Mouse (Mus musculus) spleen, adult 2 months (tissue): Measurements from ENCODE around the gene Fra10ac1. TPM values are rescaled to one million over a fixed set of nuclear protein-coding genes. Genes with fewer than 3 reads are reported as not detected.

Experiments
- DNase-seq, 2 experiments: peaks; one replicate each; pipeline versions ENCODE4 v3.0.0 to v3.0.0-alpha.2; 2012 to 2021; ENCODE audit warnings: low spot score in 2 of 2, low read depth in 1 of 2
- H3K27ac ChIP-seq: fragments of 200-500 bp; 2 replicates; pipeline ENCODE4 v1.5.1; 2012; ENCODE audit warnings: low read length, inconsistent platforms; ENCODE audit not compliant: insufficient read depth
- H3K27me3 ChIP-seq: fragments of 200-500 bp; 2 replicates; pipeline ENCODE4 v1.6.1; 2012; ENCODE audit warnings: mild to moderate bottlenecking, moderate library complexity, low read length, inconsistent platforms; ENCODE audit not compliant: control insufficient read depth, insufficient read depth
- H3K36me3 ChIP-seq: fragments of 200-500 bp; 2 replicates; pipeline ENCODE4 v1.6.1; 2012; ENCODE audit warnings: mild to moderate bottlenecking, low read length, inconsistent platforms; ENCODE audit not compliant: control insufficient read depth, insufficient read depth
- H3K4me1 ChIP-seq: fragments of 200-500 bp; 2 replicates; pipeline ENCODE4 v1.6.1; 2011; ENCODE audit warnings: inconsistent platforms; ENCODE audit not compliant: control insufficient read depth, insufficient read depth, insufficient read length
- H3K4me3 ChIP-seq: fragments of 200-500 bp; 2 replicates; pipeline ENCODE4 v1.5.1; 2011; ENCODE audit warnings: mild to moderate bottlenecking, inconsistent platforms; ENCODE audit not compliant: insufficient read depth, insufficient read length; ENCODE audit errors: extremely low read depth
- CTCF ChIP-seq: fragments of 200-500 bp; IDR thresholded peaks from 2 replicates; pipeline ENCODE4 v1.5.1; 2011; ENCODE audit warnings: mild to moderate bottlenecking, inconsistent platforms; ENCODE audit not compliant: insufficient read depth, insufficient read length, insufficient replicate concordance; ENCODE audit errors: extremely low read depth
- POLR2A ChIP-seq: fragments of 200-500 bp; IDR thresholded peaks from 2 replicates; pipeline ENCODE4 v1.6.1; 2011; ENCODE audit warnings: low read depth, low read length, inconsistent platforms
- WGBS: fragments of 180-500 bp; shearing (Covaris S2); methylation state at CpG from one replicate; pipeline ENCODE4 v1.1.7; 2018; 5-methylcytosine and 5-hydroxymethylcytosine counted together
- polyA plus RNA-seq: library from polyadenylated mRNA; depleted of rRNA; stranded (reverse); fragments of >200 nt; gene quantifications from 2 replicates; pipeline ENCODE4 v1.2.3, GENCODE M21; 2012; rRNA removed

Gene Fra10ac1
- polyA plus RNA-seq, 1 experiment, result 2.7 TPM

DNA sequence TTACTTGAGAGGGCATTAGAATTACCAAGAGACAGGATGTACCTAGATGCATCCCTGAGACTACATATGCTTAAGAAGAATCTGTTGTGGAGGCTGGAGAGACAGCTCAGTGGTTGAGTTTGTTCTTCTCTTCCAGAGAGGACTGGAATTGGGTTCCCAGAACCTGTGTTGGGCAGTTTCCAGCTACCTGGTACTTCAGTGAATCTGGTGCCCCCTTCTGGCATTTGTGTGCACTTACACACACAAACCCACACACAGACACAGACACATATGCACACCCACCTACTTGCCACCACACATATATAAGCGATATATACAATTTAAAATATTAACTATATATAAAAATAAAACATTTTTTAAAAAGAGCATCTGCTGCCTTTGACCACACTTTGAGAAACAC is 67.7 kb downstream of the Fra10ac1 start:
- Histone ChIP-seq H3K27ac (no peak overlapping the region), H3K27me3 (no peaks in the 10 kb centered on the region), H3K4me1 (no peaks in the 10 kb centered on the region), H3K36me3 (no peaks in the 10 kb centered on the region), H3K4me3 (no peak overlapping the region)
- no peak for TF ChIP-seq POLR2A
- no peak for TF ChIP-seq CTCF
- WGBS, result 88% methylated on average over 1 of the region's 1 CpGs
- no peak for DNase-seq

GRCm38 (mm10) chr19:38143540-38144271 is 80.2 kb downstream of the Fra10ac1 start:
- 15% methylated on average over 4 of the region's 4 CpGs for WGBS
- Histone ChIP-seq H3K4me3 (no peak overlapping the region), H3K4me1 (peaks cover 6% of the 10 kb centered on the region; the same call in 1 of the 2 replicates), H3K36me3 (no peaks in the 10 kb centered on the region), H3K27me3 (no peaks in the 10 kb centered on the region), H3K27ac (peak overlapping the region; percentile 64; the same call in 1 of the 2 replicates)
- TF ChIP-seq POLR2A, result no peak
- no peak for TF ChIP-seq CTCF
- peak in 1 of 2 experiments; percentile 22 for DNase-seq

Other genes with a start within 250 kb of the Fra10ac1 start
- 10.6 and 11.7 TPM in 2 replicates for gene Myof, start 180.6 kb downstream of the Fra10ac1 start, polyA plus RNA-seq
- 0.94 and 1.2 TPM in 2 replicates for gene Cep55, start 169.1 kb downstream of the Fra10ac1 start, polyA plus RNA-seq
- gene Ffar4, start 127.1 kb downstream of the Fra10ac1 start, polyA plus RNA-seq, result 2.9 and 3.6 TPM in 2 replicates
- 1.1 and 1.2 TPM in 2 replicates for gene Rbp4, start 98.9 kb downstream of the Fra10ac1 start, polyA plus RNA-seq
- not detected in 2 replicates for gene Pde6c, start 91.4 kb downstream of the Fra10ac1 start, polyA plus RNA-seq
- 0.02 TPM in 2 replicates for gene Lgi1, start 40.4 kb upstream of the Fra10ac1 start, polyA plus RNA-seq
- gene Slc35g1, start 171.8 kb upstream of the Fra10ac1 start, polyA plus RNA-seq, result 2.0 and 2.2 TPM in 2 replicates